Mouse (Mus musculus) CD4-positive helper T cell, adult 2 months (primary cell): ENCODE results near the gene Apod.

ENCODE experiments used
- DNase-seq: peaks from one replicate; pipeline ENCODE4 v3.0.0-alpha.2; 2012; ENCODE audit warnings: low read depth, missing footprints, low spot score

Apod gene

DNA sequence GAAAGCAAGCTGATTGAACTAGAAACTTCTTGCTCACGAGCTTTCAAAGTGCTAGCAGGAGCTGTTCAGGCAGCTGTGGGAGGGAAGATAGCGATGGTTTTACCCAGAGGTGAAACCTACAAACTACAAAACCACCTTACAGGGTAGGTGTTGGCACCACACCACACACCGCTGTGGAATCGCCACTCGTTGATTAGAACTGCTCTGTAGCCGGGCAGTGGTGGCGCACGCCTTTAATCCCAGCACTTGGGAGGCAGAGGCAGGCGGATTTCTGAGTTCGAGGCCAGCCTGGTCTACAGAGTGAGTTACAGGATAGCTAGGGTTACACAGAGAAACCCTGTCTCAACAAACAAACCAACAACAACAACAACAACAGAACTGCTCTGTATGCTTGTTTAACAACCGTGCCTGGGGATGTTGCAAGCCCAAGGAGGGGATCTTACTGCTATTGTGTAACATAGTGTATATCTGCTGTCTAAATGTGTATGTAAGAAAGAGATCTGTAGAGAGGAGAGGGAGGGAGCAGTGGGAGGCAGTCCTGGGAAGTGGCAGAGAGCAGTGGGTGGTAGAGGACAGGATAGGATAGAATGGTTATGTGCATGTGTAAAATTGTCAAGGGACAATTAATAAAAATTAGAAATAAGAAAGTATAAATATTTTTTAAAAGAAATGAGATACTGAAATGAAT is 27.7 kb downstream of the Apod start:
- no peak for DNase-seq

- no peak for DNase-seq
These were observed 32.6 kb downstream of the Apod start for GRCm38 (mm10) chr16:31281981-31282380.

DNA sequence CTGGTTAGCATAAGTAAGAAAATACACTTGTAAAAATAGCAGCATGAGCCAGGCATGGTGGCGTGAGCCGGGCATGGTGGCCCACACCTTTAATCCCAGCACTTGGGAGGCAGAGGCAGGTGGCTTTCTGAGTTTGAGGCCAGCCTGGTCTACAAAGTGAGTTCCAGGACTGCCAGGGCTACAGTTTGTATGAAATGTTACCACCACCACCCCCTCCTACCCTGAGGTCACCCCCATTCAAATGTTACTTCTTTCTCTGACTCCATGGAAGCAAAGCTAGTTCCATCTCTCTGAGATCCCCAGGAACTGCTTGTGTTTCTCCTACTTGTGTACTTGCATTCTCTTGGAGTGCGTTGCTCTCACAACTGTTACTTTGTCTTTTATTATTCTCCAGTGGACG is 34.4 kb downstream of the Apod start:
- no peak for DNase-seq

- DNase-seq, result no peak
These were observed 36.0 kb downstream of the Apod start for GRCm38 (mm10) chr16:31278581-31278980.

GRCm38 (mm10) chr16:31278081-31278480 is 36.5 kb downstream of the Apod start:
- DNase-seq, result no peak

GRCm38 (mm10) chr16:31276962-31277361 is 37.6 kb downstream of the Apod start:
- DNase-seq, result no peak

GRCm38 (mm10) chr16:31276539-31276938 is 38.1 kb downstream of the Apod start:
- no peak for DNase-seq

DNA sequence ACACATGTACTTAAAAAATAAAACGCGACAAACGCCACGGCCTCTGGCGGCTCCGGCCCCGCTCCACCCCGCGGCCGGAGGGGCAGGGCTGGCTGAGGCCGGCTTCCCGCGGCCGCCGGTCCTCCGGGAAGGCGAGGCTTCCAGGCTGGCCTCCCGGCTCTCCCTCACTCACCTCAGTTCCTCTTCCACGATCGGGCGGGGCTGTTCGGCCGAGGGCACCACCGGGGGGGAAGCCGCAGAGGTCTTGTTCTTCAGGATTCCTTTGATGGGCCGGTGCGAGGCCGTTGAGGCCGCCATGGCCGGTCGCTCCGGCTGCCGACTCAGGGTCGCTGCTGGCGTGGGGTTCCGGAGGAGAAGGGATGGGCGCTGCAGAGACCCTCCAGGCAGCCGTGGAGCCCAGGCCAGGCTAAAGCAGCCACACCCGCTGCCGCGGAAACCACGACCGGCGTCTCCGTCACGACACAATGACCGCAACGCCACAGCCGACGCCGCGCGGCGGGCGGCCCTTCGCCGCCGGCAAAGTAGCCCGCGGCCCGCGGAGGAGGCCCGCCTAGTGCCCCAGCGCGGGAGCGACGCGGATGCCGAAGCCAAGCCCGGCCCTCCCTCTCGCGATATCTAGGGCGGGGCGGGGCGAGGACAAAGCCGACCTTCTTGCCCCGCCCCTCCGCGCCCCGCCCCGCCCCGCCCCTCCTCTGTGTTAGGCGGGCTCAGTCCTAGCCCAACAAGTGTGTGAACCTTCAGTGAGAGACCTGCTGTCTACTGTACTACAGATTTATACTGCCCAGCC is 39.7 kb downstream of the Apod start, which contains the start of gene Ppp1r2:
TSS of gene Ppp1r2 (minus strand) at position 604 of the 787 bp plus-strand sequence.
- peak; percentile 92 for DNase-seq

- DNase-seq, result peak; percentile 4
These were observed 40.5 kb downstream of the Apod start for GRCm38 (mm10) chr16:31274084-31274483.

DNA sequence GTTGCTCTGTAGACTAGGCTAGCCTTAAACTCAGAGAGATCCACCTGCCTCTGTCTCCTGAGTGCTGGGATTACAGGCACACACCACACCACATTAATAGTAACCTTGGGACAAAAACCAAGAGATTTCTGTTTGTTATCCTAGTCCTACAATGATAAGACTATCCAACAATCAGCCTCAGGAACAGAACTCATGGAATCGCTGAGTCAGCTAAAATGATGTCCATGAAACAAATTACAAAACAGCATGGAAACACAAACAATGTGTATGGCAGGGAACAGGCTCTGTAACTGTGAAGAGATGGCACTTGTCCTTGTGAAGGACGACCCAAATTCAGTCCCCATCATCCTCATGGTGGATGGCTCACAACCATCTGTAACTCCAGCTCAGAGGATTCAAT is 47.9 kb downstream of the Apod start:
- DNase-seq, result no peak

- no peak for DNase-seq
These were observed 58.5 kb downstream of the Apod start for GRCm38 (mm10) chr16:31256151-31256550.

- DNase-seq, result no peak
These were observed 58.9 kb downstream of the Apod start for GRCm38 (mm10) chr16:31255685-31256084.

GRCm38 (mm10) chr16:31249401-31249800 is 65.2 kb downstream of the Apod start:
- no peak for DNase-seq

DNA sequence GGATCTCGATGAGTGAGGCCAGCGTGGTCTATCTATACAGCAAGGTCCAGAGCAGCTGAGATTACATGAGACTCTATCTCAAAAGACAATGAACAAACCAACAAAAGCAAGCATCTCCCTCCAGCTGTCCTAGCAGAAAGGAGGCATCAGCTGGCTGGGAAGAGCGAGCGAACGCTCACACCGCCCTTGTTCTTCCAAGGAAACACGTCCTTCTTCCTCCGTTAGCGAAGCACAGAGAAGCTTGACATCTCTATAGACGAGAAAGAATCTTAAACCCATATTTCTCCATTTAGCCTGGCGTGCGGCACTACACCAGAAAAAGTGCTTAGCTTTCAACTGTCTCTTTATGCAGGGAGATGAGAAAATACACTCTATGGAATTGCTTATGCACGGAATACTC is 65.9 kb downstream of the Apod start:
- no peak for DNase-seq

GRCm38 (mm10) chr16:31247442-31247841 is 67.2 kb downstream of the Apod start:
- no peak for DNase-seq
